12 mouse cellular contexts compared by ENCODE assay signal in genomic region chr3:88147444-88147843, GRCm38 (mm10). TPM values are rescaled to one million over a fixed set of nuclear protein-coding genes. Genes with fewer than 3 reads are reported as not detected.
DNase-seq lines count a peak whose midpoint lies in the region; ATAC-seq and TF ChIP-seq lines count a peak whose summit lies in the region.
"Had no signal": no experiment of that assay in that cellular context is flagged by ENCODE, and none has a peak within 500 bp of the region (broad histone marks: within the 10 kb centered on the region; RNA-seq: fewer than 3 reads in every experiment).

No protein-coding gene starts in this region.

- 0 out of 2 replicates have a peak overlapping the region, but pooled peaks have one; percentile 2 for H3K27ac ChIP-seq in forebrain, embryonic 10.5 days
- no peak overlapping the region for H3K27ac ChIP-seq in forebrain, embryonic 14.5 days (ENCODE audit: low read depth, low read length)
- H3K27ac ChIP-seq in liver, embryonic 12.5 days = peak overlapping the region; percentile 62; the same call in 1 of the 2 replicates
- no peak overlapping the region for H3K27ac ChIP-seq in liver, embryonic 11.5 days (ENCODE audit: low read depth, low read length)
- H3K27ac ChIP-seq in embryonic facial prominence, embryonic 15.5 days (replicated peaks) = peak overlapping the region; percentile 40; the same call in 1 of the 2 replicates
- H3K27ac ChIP-seq in thymus, adult 2 months (ENCODE audit: control insufficient read depth, insufficient read depth, low read length) = peak overlapping the region; percentile 80

- H3K4me2 ChIP-seq in forebrain, embryonic 14.5 days (ENCODE audit: low read length) = no peak overlapping the region
- H3K4me2 ChIP-seq in liver, embryonic 12.5 days = peak overlapping the region; percentile 95; the same call in 1 of the 2 replicates
- H3K4me2 ChIP-seq in liver, embryonic 11.5 days = no peak overlapping the region
- H3K4me2 ChIP-seq in embryonic facial prominence, embryonic 15.5 days (replicated peaks) = no peak overlapping the region
- H3K4me2 ChIP-seq: lung, embryonic 14.5 days had no signal

- H3K4me3 ChIP-seq in forebrain, embryonic 10.5 days = no peak overlapping the region
- no peak overlapping the region for H3K4me3 ChIP-seq in forebrain, embryonic 14.5 days (ENCODE audit: low read depth, low read length)
- no peak overlapping the region for H3K4me3 ChIP-seq in liver, embryonic 12.5 days
- no peak overlapping the region for H3K4me3 ChIP-seq in liver, embryonic 11.5 days (ENCODE audit: low read depth, low read length)
- no peak overlapping the region for H3K4me3 ChIP-seq in embryonic facial prominence, embryonic 15.5 days (replicated peaks)
- no peak overlapping the region for H3K4me3 ChIP-seq in thymus, adult 2 months (ENCODE audit: control insufficient read depth, insufficient read depth, low read length)

- DNase-seq in forebrain, embryonic 10.5 days (ENCODE audit: extremely low spot score, low spot score) = no peak
- no peak for DNase-seq in forebrain, embryonic 14.5 days (ENCODE audit: low spot score)
- DNase-seq in liver, embryonic 11.5 days (ENCODE audit: low spot score) = no peak
- peak; percentile 74 for DNase-seq in thymus, adult 2 months
- DNase-seq in urinary bladder, adult 2 months (ENCODE audit: low spot score) = no peak
- DNase-seq: adrenal gland, postnatal 14 days; kidney, adult 18-20 months; lung, embryonic 14.5 days had no signal

- H3K36me3 ChIP-seq in forebrain, embryonic 10.5 days (replicated peaks) = peaks cover 5% of the 10 kb centered on the region; the same call in 1 of the 2 replicates
- 0 out of 2 replicates have a peak, but pooled peaks cover 3% of the 10 kb centered on the region for H3K36me3 ChIP-seq in forebrain, embryonic 14.5 days (ENCODE audit: control insufficient read depth, insufficient read depth, low read length)
- H3K36me3 ChIP-seq in liver, embryonic 12.5 days = peaks cover 18% of the 10 kb centered on the region; the same call in 1 of the 2 replicates
- no peaks in the 10 kb centered on the region for H3K36me3 ChIP-seq in liver, embryonic 11.5 days (ENCODE audit: control insufficient read depth, insufficient read depth, low read length)
- no peaks in the 10 kb centered on the region for H3K36me3 ChIP-seq in embryonic facial prominence, embryonic 15.5 days
- no peaks in the 10 kb centered on the region for H3K36me3 ChIP-seq in thymus, adult 2 months (ENCODE audit: control insufficient read depth, insufficient read depth, low read length)

- H3K4me1 ChIP-seq in forebrain, embryonic 10.5 days = peaks cover 100% of the 10 kb centered on the region
- H3K4me1 ChIP-seq in forebrain, embryonic 14.5 days (ENCODE audit: control insufficient read depth, insufficient read depth, low read length) = peaks cover 73% of the 10 kb centered on the region
- peaks cover 99% of the 10 kb centered on the region for H3K4me1 ChIP-seq in liver, embryonic 12.5 days
- H3K4me1 ChIP-seq in liver, embryonic 11.5 days (replicated peaks; ENCODE audit: control insufficient read depth, insufficient read depth, low read length) = peaks cover 80% of the 10 kb centered on the region
- peaks cover 90% of the 10 kb centered on the region for H3K4me1 ChIP-seq in embryonic facial prominence, embryonic 15.5 days
- peaks cover 78% of the 10 kb centered on the region for H3K4me1 ChIP-seq in thymus, adult 2 months (replicated peaks; ENCODE audit: control insufficient read depth, insufficient read depth, low read length)

- TF ChIP-seq POLR2A in thymus, adult 2 months (IDR thresholded peaks at IDR 0.05; ENCODE audit: control insufficient read depth, extremely low read depth, insufficient read depth, low read length, poor library complexity) = no peak

- no peaks in the 10 kb centered on the region for H3K27me3 ChIP-seq in forebrain, embryonic 10.5 days (ENCODE audit: poor library complexity, severe bottlenecking)
- no peaks in the 10 kb centered on the region for H3K27me3 ChIP-seq in forebrain, embryonic 14.5 days (replicated peaks; ENCODE audit: control insufficient read depth, insufficient read depth, low read length)
- H3K27me3 ChIP-seq in liver, embryonic 12.5 days (replicated peaks) = no peaks in the 10 kb centered on the region
- H3K27me3 ChIP-seq in liver, embryonic 11.5 days (replicated peaks; ENCODE audit: control insufficient read depth, insufficient read depth, low read length) = no peaks in the 10 kb centered on the region
- no peaks in the 10 kb centered on the region for H3K27me3 ChIP-seq in embryonic facial prominence, embryonic 15.5 days
- H3K27me3 ChIP-seq in thymus, adult 2 months (ENCODE audit: control insufficient read depth, insufficient read depth, low read length) = no peaks in the 10 kb centered on the region

- ATAC-seq in forebrain, embryonic 14.5 days = no peak
- no peak for ATAC-seq in liver, embryonic 12.5 days
- no peak for ATAC-seq in liver, embryonic 11.5 days (replicated peaks; ENCODE audit: low FRiP score)
- ATAC-seq in embryonic facial prominence, embryonic 15.5 days (ENCODE audit: insufficient number of reproducible peaks, low FRiP score, low TSS enrichment, low read depth) = no peak
- no peak for ATAC-seq in monocyte, adult 5-6 weeks (replicated peaks; ENCODE audit: insufficient number of reproducible peaks, low FRiP score, low TSS enrichment, poor library complexity, severe bottlenecking)
- ATAC-seq: CD4-positive, CD25-positive, alpha-beta regulatory T cell, adult 4 months had no signal

- no peaks in the 10 kb centered on the region for H3K9me3 ChIP-seq in forebrain, embryonic 10.5 days
- no peaks in the 10 kb centered on the region for H3K9me3 ChIP-seq in forebrain, embryonic 14.5 days (replicated peaks; ENCODE audit: control insufficient read depth, low read length)
- no peaks in the 10 kb centered on the region for H3K9me3 ChIP-seq in liver, embryonic 12.5 days (replicated peaks)
- no peaks in the 10 kb centered on the region for H3K9me3 ChIP-seq in liver, embryonic 11.5 days (ENCODE audit: control insufficient read depth, low read length)
- no peaks in the 10 kb centered on the region for H3K9me3 ChIP-seq in embryonic facial prominence, embryonic 15.5 days (replicated peaks)

- no peak for TF ChIP-seq CTCF in thymus, adult 2 months (IDR thresholded peaks at IDR 0.05; ENCODE audit: borderline replicate concordance, control insufficient read depth, extremely low read depth, insufficient read depth, low read length, poor library complexity)

- 76% methylated on average over 2 of the region's 2 CpGs for WGBS in forebrain, embryonic 10.5 days
- 57% methylated on average over 2 of the region's 2 CpGs for WGBS in forebrain, embryonic 14.5 days
- 50% methylated on average over 2 of the region's 2 CpGs for WGBS in liver, embryonic 12.5 days (ENCODE audit: insufficient replicate concordance)
- WGBS in liver, embryonic 11.5 days = 68% methylated on average over 2 of the region's 2 CpGs
- 60% methylated on average over 2 of the region's 2 CpGs for WGBS in embryonic facial prominence, embryonic 15.5 days
- 9% methylated on average over 2 of the region's 2 CpGs for WGBS in thymus, adult 2 months

- H3K9ac ChIP-seq in forebrain, embryonic 14.5 days (ENCODE audit: low read length) = no peak overlapping the region
- H3K9ac ChIP-seq in liver, embryonic 12.5 days = peak overlapping the region; percentile 40; the same call in 1 of the 2 replicates
- H3K9ac ChIP-seq in liver, embryonic 11.5 days (ENCODE audit: low read depth, low read length) = no peak overlapping the region
- H3K9ac ChIP-seq in embryonic facial prominence, embryonic 15.5 days = no peak overlapping the region
- H3K9ac ChIP-seq: lung, embryonic 14.5 days had no signal

RNA-seq across cellular contexts. Expression of gene Mef2d, which starts 5.3 kb away (rescaled TPM):
- polyA plus RNA-seq in forebrain, embryonic 10.5 days (2016; fragmentation: Nextera tagmentation; extraction: Ambion mirVana) = 9.4 and 11.1 TPM in 2 replicates
- 17.3 and 20.4 TPM in 2 replicates for polyA plus RNA-seq in forebrain, embryonic 14.5 days (2014; fragmentation: Nextera tagmentation; extraction: Ambion mirVana)
- 12.1 and 13.6 TPM in 2 replicates for polyA plus RNA-seq in liver, embryonic 12.5 days (2016; fragmentation: Nextera tagmentation; extraction: Ambion mirVana)
- polyA plus RNA-seq in liver, embryonic 11.5 days (2014; fragmentation: Nextera tagmentation; extraction: Ambion mirVana) = 27.6 and 28.0 TPM in 2 replicates
- polyA plus RNA-seq in embryonic facial prominence, embryonic 15.5 days (2015; fragmentation: Nextera tagmentation; extraction: Ambion mirVana) = 31.0 and 31.1 TPM in 2 replicates
- 343 and 377 TPM in 2 replicates for polyA plus RNA-seq in thymus, adult 2 months (2012; rRNA removed)
- polyA plus RNA-seq in urinary bladder, adult 2 months (2012; rRNA removed) = 34.6 and 51.0 TPM in 2 replicates
- 94.8 to 111 TPM (median 99.0 TPM) in 3 replicates for total RNA-seq in monocyte, adult 5-6 weeks (2017)

Comparison
In these comparisons a context has a peak if more than half of its experiments do, and no peak if none do; other contexts are left out.
1. H3K27ac ChIP-seq: peak in forebrain, embryonic 10.5 days (single experiment), liver, embryonic 12.5 days (single experiment), embryonic facial prominence, embryonic 15.5 days (single experiment) and thymus, adult 2 months (single experiment); none in forebrain, embryonic 14.5 days (single experiment) and liver, embryonic 11.5 days (single experiment).